Mouse (Mus musculus) adrenal gland, adult 8-10 months (tissue): ENCODE measurements around the gene Zcchc12. TPM values are rescaled to one million over a fixed set of nuclear protein-coding genes. Genes with fewer than 3 reads are reported as not detected.

Source experiments
- DNase-seq: peaks from one replicate; pipeline ENCODE4 v3.0.0; 2022
- total RNA-seq, 4 experiments: library from RNA; stranded (reverse); gene quantifications; 2 replicates each; pipeline ENCODE4 v1.2.4; 2022

The Zcchc12 gene
- 1 to 10 TPM; 4.1 to 9.0 (median 5.5) TPM for total RNA-seq

- no peak for DNase-seq
These were observed at the start of gene Zcchc12 for GRCm38 (mm10) chrX:36195736-36196525. Gene Zcchc12 (plus strand): TSS chrX:36195904.

DNA sequence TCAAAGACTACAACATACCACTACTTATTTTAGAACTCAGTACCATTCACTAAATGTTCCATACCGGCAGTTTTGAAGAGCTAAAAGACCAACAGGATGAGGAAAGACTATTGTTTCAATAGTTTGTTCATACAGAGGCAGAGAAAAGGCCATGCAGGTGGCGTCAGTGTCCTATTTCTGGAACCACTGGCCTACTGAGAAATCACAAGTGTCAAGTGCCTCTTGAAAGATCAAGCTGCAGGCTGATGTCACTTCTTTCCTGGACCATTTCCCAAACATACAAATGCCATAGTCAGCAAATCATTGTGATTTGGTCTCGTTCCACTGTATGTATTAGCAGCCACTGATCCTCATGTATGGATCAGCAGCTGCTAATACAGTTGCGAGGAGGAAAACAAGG lies 49.0 kb upstream of the Zcchc12 start:
- no peak for DNase-seq

DNA sequence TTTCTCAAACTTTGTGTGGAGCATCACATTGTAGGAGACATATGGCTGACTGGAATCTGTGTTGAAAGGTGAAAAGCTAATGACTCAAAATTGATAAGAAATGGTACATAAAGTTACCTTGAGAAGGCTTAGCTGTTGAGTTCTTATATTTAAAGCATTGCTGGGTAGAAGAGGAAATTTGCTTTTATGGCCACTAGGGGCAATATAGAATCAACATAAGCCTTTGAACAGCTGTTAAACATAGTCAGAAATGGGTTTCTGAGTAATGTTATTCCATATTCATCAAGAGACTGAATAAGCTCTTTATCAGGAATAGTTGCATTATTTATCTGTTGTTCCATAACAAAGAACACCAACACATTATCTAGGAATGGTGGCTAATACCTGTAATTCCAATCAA lies 45.6 kb upstream of the Zcchc12 start:
- no peak for DNase-seq

DNA sequence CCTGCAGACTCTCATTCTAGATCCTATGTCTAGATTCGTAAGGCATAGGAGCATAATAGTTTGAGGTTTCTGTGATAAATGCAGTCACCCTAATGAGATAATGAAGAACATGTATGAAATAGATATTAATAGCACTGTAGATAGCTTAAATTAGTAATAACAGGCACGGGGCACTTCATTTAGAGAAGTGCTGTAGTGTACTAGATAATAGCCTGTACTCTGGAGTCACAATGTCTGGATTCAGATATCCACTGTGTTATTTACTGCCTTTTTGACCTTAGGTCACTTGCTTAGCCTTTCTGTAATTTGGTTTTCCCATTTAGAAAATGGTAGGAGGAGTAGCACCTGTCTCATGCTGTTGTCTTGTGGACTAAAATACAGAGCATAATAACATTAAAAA lies 39.0 kb upstream of the Zcchc12 start:
- DNase-seq, result no peak

DNA sequence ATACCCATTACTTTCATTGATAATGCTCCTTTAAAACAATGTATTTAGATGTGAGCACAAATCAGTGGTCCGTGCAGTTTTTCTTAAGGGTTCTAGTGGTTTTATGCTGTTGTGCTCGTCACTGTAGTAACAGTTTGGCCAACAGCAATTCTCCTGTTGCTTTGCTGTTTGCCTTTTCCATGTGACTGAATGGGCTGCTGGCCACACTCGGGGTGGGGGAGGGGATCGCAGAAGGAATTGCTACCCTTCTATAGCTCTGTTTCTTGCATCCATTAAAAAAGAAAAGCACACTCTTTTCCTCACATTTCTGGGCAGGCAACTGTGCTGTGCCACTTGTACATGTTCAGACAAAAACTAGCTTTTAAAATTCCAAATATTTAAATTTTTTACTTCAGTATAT lies 34.1 kb upstream of the Zcchc12 start:
- no peak for DNase-seq

GRCm38 (mm10) chrX:36183625-36184024 lies 12.1 kb upstream of the Zcchc12 start:
- peak; percentile 13 for DNase-seq

DNA sequence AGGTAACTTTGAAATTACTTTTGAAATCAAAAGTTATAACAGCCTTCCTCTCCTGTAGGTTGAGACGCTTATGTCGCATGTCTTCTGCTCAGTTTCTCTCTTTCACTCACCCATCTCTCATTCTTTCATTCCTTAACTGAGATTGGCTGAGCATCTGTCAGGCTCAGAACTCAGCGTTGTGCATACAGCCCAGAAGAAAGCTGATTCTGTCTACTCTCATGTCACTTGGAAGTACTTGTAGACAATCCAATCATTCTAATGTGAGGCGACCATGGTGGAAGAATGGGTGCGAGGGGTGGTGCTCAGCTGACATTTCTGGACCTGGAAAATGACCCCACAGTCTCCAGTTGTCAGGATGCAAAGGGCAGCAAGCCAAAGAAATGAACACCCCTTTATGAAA lies 9.7 kb upstream of the Zcchc12 start:
- DNase-seq, result no peak

DNA sequence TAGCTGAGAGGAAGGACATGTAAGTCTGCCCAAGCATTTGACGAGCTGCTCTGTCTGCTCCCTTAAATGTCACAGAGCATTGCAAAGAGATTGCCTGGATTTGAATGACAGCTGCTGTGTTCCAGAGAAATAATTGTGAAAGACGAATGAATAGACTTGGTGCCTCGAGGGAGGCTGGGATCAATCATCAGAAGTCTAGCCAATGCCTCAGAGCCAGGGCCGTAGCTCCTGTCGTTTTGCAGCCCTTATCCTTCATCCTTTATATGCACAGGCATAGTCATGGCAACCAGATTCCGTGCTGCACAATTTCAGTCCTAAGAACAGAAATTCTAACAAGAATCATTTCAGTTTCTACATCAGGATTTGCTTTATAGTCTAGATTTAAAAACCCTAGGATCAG lies 9.3 kb upstream of the Zcchc12 start:
- no peak for DNase-seq

DNA sequence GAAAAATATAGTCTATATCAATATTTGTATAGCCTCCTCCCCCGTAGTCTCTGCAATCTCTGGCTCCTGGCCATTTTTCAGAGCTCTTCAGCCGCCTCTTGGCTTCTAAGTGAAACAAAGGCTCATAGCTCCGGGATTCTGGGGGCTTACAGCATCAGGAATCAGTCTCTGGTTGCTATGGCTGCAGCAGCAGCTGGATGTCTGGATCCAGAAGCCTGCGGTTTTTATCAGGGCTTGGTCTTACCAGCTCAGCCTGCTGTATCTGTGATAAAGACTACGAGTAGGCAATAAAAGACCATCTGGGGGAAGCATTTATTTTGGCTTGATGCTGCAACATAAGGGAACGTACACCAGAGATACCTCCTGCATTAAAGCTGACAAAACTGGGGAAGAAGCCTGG lies 1.8 kb upstream of the Zcchc12 start:
- DNase-seq, result no peak

DNA sequence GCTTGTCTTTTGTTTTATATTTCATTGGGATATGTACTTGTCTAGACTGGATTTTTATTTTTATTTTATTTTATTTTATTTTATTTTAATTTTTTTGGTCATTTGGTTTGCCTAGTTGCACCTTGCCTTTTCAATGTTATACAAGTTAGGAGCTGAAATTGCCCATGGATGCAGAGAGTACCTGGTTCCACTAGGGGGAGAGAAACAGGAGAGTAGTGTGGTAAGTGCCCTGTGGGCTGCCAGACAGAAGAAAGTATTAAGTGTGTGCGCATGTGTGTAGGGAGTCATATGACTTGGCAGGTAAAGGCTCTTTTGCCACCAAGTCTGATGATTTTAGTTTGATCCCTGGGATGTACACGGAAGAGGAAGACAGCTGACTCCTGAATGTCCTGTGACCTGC lies 13.8 kb downstream of the Zcchc12 start:
- no peak for DNase-seq

DNA sequence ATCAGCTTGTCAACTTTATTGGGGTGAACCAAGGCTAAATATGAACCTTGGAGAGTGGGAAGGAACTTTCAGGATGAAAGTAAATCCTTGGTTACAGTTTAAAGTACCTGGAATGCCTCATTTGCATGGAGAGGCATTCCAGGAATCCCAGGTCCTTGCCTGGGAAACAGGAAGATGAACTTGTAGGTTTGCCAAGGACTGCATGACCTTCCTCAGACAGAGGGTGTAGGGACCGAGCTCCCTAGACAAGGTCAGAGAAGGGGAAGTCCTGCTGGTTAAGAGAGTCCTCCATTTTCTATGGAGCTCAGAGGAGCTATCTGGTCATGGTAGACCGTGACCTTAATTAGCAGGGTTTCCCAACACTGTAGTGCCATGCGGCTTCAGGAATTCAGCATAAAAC lies 15.5 kb downstream of the Zcchc12 start:
- no peak for DNase-seq

DNA sequence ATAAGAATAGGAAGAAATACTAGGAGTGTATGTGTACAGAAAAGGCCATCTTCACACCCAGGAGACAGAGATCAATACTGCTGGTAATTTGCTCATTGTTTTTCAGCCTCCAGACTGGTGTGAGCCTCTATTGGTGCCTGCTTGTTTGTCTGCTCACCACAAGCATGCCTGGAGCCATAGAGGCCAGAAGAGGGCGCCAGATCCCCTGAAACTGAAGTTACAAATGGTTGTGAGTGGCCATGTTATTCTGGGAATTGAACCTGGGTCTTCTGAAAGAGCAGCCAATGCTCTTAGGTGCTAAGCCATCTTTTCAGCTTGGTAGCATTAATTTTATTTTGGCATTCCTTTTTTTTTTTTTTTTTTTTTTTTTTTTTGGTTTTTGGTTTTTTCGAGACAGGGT lies 25.7 kb downstream of the Zcchc12 start:
- DNase-seq, result no peak

DNA sequence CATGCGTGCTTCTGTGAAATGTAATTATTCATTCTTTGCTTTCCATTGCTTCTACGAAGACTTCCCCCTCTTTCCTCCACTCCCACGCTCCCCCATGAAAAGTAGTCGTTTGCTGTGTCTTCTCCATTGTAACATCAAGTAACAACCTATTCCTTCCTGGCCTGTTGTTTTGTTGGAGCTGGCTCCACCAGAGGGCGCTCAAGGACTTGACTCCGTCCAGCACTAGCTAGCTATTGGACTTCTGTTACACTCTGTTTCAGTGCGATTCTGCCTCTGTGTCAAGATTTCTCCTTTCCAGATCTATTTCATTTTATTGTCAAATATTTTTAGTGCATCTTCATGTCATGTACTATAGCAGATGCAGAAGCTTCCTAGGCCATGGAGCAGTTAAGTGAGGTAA lies 30.1 kb downstream of the Zcchc12 start:
- DNase-seq, result peak; percentile 45

- DNase-seq, result no peak
These were observed 30.9 kb downstream of the Zcchc12 start for GRCm38 (mm10) chrX:36226577-36226976.

DNA sequence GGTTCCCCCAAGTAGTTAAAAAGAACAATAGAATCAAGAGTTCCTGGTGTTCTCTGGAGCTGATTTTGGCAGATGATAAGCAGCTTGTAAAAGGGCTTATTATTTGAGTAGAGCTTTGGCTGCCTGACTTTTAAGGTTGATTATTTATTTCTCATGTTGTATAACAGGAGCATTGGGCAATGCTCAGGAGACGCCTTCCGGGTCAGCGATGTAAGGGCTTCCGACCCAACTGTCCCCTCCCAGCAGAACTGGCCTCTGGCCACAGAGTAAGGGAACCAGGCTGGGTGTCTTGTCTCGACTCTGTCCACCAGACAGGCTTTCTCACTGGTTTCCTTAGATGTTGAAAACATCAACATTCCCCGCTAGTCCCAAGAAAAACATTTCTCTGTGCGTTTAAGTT lies 33.2 kb downstream of the Zcchc12 start:
- DNase-seq, result no peak

DNA sequence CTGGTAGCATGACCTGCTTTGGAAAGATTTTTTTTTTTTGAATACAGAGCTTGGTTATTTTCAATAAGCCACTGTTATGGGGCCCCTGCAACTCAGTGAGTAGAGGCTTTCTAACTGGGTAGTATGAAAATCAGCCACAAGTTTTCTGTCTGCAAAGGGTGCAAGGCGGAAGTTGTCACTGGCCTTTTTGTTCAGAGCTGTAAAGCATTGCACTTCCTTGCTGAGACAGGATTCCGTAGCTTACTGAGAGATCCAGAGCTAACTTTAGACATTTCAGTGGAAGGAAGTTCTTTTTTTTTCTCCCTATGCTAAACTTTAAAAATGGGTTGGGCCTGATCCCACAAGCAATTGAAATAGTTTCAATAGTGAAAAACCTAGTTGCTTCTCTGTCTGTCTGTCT lies 33.6 kb downstream of the Zcchc12 start:
- DNase-seq, result no peak

GRCm38 (mm10) chrX:36235652-36236051 lies 39.9 kb downstream of the Zcchc12 start:
- DNase-seq, result no peak

Other genes with a start within 250 kb of the Zcchc12 start
- gene Il13ra1, start 83.8 kb upstream of the Zcchc12 start, total RNA-seq, result 10 to 100 TPM in 2 of 4 experiments, 1 to 10 TPM in 2; 6.6 to 13.5 (median 10.2) TPM
- 1 to 10 TPM; 3.7 to 4.9 (median 4.0) TPM for gene Lonrf3, start 132.4 kb downstream of the Zcchc12 start, total RNA-seq
- gene Gm6268, start 205.4 kb downstream of the Zcchc12 start, total RNA-seq, result not detected